Mouse (Mus musculus): ENCODE data around the gene Pla2g12a. TPM values are rescaled to one million over a fixed set of nuclear protein-coding genes. Genes with fewer than 3 reads are reported as not detected.
A peak's percentile ranks its signal among the peaks of the same experiment; 100 is the strongest.

The Pla2g12a gene
- total RNA-seq, 2 experiments from 2014 or later, result 19.0 to 19.4 TPM

DNA sequence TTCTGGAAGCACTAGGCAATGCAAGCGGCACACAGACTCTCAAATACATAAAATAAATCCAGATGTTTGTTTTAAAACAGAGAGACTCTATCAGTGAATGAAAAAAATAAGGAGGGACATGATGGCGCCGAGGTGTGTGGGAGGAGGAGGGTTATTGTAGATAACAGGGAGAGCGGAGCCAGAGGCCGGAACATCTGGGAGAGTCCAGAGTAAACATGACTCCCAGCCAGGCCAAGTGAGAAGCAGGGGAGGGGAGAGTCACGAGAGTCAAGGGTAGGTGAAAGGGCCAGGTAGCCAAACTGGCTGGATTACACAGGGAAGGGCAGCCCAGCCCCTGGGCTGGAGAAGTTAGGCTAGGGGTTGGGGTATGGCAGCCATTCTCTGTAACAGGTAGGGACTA lies 18.2 kb downstream of the Pla2g12a start:
- DNase-seq (ENCODE audit: low spot score in 2 of 2), result no peak

- no peak for DNase-seq (ENCODE audit: low spot score in 2 of 2)
Measured at GRCm38 (mm10) chr3:129898886-129899285, 20.5 kb downstream of the Pla2g12a start.

DNA sequence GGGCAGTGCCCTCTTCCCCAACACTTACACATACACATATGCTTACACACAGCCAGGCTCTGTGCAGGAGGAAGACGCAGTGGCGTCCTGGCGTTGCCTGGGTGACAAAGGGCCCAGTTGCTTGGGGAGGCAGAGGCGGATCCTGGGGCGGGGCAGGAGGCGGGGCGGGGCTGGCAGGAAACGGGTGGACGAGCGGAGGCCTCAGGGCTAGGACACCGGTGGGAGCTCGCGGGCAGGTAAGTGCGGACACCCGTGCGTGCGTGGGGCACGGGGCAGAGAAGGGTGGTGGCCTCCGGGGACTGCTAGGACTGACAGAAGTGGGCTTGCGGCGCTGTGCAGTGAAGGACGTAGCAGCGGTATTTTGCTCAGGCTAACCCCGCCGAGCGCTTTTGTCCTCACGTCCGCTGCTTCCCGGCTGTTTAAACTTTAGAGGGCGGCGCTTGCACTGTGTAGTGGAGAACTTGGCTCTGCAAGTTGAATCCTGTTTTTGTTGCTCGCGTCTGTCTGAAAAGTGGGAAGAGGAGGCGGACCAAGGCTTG lies 22.9 kb downstream of the Pla2g12a start, which contains the start of gene Casp6:
Gene Casp6 (plus strand): TSS at position 155 of the 539 bp plus-strand sequence.
- DNase-seq (ENCODE audit: low spot score in 2 of 2), result peak; percentile 60 to 82

DNA sequence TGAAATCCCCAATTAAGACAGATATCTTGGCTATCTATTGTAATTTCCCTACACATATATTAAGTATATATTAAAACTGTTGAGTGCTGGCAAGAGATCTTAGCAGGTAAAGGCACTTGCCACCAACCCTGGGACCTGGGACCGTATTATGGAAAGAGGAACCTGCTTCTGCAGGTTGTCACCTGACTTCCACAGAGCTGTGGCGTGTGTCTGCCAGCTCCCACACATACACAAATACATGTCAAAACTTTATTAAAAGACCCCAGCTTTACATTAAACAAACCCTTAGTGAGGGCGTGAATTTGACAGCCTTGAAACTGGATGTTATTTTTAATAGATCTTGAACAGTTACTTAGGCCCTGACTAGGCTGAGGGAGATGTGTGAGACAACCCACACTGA lies 25.0 kb downstream of the Pla2g12a start:
- DNase-seq (ENCODE audit: low spot score in 2 of 2), result no peak

DNA sequence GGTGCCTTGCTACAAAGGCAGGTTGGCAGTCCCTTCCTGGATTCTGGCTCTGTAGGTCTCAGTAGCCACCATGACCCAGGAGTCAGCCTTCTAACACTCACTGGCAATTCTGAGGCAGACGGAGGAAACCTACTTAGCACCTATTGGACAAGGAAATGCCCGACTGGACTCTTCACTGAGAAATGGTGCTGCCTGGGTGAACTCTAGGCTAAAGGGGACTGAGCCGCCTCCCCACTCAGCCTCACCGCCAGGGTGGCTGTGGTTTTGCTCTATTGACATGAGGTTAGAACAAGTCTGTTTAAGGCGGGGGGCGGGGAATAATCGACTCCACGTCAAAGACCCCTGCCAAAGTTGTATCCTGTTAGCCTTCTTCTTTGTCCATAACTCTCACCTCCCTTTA lies 25.5 kb downstream of the Pla2g12a start:
- no peak for DNase-seq (ENCODE audit: low spot score in 2 of 2)

DNA sequence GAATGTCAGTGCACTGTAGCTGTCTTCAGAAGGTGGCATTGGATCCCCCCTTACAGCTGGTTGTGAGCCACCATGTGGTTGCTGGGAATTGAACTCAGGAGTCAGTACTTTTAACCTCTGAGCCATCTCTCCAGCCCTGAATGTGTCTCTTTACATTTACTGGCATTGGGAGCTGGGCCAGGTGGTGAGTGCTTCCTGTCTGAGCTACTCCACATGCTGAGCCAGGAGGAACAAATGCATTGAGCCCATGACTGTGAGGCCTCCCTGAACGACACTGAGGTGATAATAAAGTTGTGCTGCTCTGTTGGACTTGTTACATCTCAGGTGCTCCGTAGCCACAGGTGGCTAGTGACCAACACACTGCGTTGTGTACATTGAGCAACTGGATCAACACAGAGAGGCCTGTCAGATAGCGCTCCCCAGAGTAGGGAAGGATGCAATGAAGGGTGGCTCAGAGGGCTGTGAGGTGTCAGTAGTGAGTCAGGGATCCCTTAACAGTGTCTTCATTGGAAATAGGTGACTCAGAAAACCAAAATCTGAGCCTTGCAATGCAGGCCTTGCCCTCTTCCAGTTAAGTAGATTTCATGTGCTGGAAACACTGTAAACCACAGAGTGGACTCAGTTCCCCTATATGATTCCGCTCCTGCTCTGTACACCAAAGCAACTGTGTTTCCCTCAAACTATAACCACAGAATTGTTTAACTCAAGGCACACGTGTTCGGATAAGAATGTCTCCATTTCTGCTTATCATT lies 26.2 kb downstream of the Pla2g12a start:
- DNase-seq (ENCODE audit: low spot score in 2 of 2), result no peak

GRCm38 (mm10) chr3:129912025-129912424 lies 33.6 kb downstream of the Pla2g12a start:
- no peak for DNase-seq (ENCODE audit: low spot score in 2 of 2)

DNA sequence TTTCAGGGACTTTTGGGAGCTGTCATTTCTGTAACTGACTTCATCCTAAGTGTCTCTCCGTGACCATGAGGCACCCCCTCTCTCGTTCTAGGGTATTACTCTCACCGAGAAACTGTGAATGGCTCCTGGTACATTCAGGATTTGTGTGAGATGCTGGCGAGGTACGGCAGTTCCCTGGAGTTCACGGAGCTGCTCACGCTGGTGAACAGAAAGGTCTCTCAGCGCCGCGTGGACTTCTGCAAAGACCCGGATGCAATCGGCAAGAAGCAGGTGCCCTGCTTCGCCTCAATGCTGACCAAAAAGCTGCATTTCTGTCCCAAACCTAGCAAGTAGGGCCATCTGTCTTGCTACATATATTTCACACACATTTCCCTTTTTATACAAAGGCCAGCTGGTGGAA lies 34.8 kb downstream of the Pla2g12a start:
- no peak for DNase-seq (ENCODE audit: low spot score in 2 of 2)

DNA sequence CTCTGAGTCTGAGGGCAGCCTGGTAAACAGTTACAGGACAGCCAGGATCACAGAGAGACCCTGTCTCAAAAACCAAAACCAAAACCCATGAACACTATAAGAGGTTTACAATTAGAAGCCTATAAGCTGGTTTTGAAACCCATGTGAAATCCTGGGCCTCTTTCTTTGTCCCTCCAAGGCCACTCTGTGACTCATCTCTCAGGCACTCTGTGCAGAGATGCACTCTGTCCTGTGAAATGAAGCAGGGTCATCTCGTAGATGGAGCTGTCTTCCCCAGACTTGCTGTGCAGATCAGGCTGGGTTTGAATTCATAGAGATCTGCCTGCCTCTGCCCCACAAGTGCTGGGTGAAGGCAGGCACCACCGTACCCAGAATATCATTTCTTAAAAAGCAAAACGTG lies 39.0 kb downstream of the Pla2g12a start:
- DNase-seq (ENCODE audit: low spot score in 2 of 2), result no peak

GRCm38 (mm10) chr3:129918434-129918833 lies 40.0 kb downstream of the Pla2g12a start:
- DNase-seq (ENCODE audit: low spot score in 2 of 2), result peak in 1 of 2 experiments; percentile 41

DNA sequence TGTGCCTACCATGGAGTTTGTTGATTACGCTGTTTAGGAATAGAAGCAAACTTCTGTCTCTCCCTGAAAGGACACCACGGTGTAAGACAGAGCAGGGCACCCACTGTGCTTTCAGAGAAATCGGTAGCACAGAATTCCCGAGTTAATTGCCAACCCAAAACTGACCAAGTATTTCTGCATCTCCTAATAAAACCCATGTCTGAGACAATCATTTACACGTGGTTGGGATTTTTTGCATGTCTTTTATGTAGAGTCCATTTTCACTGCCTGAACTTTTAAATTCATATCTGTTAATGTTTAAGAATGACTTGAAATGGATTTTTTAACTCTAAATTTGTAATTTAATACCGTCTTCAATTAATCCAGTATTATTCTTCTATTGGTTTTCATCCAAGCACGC lies 45.2 kb downstream of the Pla2g12a start:
- DNase-seq (ENCODE audit: low spot score in 2 of 2), result no peak

DNA sequence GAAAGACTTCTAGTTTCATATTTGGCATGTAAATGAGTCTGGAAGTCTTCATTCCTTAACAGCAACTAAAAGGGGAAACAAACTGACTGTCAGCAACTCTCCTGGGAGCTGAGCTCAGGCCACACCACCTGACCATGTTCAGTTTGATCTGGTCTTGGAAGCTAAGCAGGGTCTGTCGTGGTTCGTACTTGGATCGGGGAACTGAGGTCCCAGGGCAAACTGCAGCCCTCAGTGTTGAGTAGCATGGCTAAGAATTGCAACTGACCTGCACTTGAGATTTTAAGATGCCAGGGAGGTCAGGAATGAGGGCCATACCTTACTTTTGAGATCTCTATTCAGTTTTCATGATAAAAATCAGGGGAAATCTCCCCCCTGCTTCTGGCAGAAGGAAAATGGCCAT lies 47.5 kb downstream of the Pla2g12a start:
- no peak for DNase-seq (ENCODE audit: low spot score in 2 of 2)

DNA sequence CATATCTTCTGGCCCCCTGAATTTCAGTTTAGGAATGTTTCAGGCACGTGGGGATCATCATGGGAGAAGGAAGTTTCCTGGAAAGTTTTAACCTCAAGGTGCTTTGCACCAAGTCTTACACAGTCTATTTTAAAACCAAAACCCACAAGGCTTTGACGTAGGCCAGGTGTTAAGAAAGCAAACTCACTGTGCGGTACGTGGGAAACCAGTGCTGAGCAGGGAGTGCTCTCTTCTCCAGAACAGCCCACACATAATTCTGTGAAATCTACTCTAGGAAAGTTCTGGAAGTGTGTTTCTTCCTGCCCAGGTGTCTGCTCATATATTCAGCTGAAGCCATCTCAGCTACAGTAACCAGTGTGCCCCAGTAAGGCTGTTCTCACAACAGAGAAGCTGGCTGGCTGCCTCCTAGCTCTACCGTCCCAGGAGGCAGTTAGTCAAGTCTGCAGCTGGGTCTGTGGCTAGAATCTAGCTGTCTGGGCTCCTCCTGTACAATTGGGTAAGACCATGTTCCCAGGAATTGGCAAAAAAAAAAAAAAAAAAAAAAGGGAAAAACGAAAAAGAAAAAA lies 51.9 kb downstream of the Pla2g12a start:
- no peak for DNase-seq (ENCODE audit: low spot score in 2 of 2)

GRCm38 (mm10) chr3:129932443-129932842 lies 54.0 kb downstream of the Pla2g12a start:
- no peak for DNase-seq (ENCODE audit: low spot score in 2 of 2)

- DNase-seq (ENCODE audit: low spot score in 2 of 2), result no peak
Measured at GRCm38 (mm10) chr3:129936561-129936960, 58.2 kb downstream of the Pla2g12a start.

GRCm38 (mm10) chr3:129937848-129938247 lies 59.4 kb downstream of the Pla2g12a start:
- no peak for DNase-seq (ENCODE audit: low spot score in 2 of 2)

DNA sequence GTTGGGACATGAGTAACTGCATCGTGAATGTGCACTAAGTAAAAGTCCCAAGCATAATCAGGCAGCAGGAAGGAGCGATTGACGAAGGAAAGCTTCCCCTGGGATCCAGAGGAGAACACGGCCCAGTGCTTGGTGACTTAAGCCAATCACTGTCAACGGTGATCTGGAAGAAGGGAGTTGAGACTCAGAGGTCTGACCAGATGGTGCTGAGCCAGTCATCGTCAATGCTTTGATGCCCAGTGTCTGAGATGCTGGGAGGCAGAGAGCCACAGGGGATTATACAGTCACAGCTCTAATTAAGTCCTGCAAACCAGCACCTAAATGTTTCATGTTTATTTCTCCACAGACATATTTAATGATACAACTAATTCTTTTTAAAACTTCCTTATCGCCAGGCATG lies 60.7 kb downstream of the Pla2g12a start:
- no peak for DNase-seq (ENCODE audit: low spot score in 2 of 2)

DNA sequence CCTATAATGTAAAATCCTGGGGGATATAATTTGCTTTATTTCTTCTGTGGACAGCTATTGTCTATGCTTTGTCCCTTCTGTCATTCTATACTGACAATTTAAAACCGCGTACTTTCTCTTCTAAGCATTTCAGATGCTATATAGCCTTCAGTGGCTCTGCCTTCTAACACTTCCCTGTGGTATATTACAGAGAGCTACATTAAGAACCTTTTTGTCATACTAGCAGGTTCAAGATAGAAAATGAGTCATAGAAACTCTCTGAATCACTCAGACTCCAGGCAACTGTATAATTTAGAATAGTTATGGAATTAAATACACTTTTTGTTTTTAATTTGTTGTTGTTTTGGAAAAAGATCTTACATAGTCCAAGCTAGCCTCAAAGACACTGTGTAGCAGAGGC lies 62.4 kb downstream of the Pla2g12a start:
- no peak for DNase-seq (ENCODE audit: low spot score in 2 of 2)

- DNase-seq (ENCODE audit: low spot score in 2 of 2), result no peak
Measured at GRCm38 (mm10) chr3:129941291-129941690, 62.9 kb downstream of the Pla2g12a start.

- DNase-seq (ENCODE audit: low spot score in 2 of 2), result no peak
Measured at GRCm38 (mm10) chr3:129943813-129944212, 65.4 kb downstream of the Pla2g12a start.
